Mouse (Mus musculus) midbrain, embryonic 12.5 days (tissue): ENCODE data around the gene Cand1. TPM values are rescaled to one million over a fixed set of nuclear protein-coding genes. Genes with fewer than 3 reads are reported as not detected.

Experiments
- ATAC-seq: fragments of 200-750 bp; cut with Nextera tagmentation; 2 replicates; pipeline ENCODE4 v1.8.0; 2017; ENCODE audit warnings: low read depth, moderate TSS enrichment, moderate library complexity; ENCODE audit not compliant: low FRiP score
- H3K27ac ChIP-seq: fragments of 300-500 bp; sonication (generic); replicated peaks from 2 replicates; pipeline ENCODE4 v1.5.1; 2016; ENCODE audit warnings: mild to moderate bottlenecking
- H3K27me3 ChIP-seq: fragments of 300-500 bp; sonication (generic); 2 replicates; pipeline ENCODE4 v1.6.1; 2016; ENCODE audit warnings: mild to moderate bottlenecking
- H3K36me3 ChIP-seq: fragments of 300-500 bp; sonication (generic); 2 replicates; pipeline ENCODE4 v1.6.1; 2016
- H3K4me1 ChIP-seq: fragments of 300-500 bp; sonication (generic); 2 replicates; pipeline ENCODE4 v1.6.1; 2016
- H3K4me2 ChIP-seq: fragments of 300-500 bp; sonication (generic); replicated peaks from 2 replicates; pipeline ENCODE4 v1.6.1; 2016; ENCODE audit warnings: mild to moderate bottlenecking, moderate library complexity
- H3K4me3 ChIP-seq: fragments of 300-500 bp; sonication (generic); 2 replicates; pipeline ENCODE4 v1.5.1; 2016; ENCODE audit warnings: mild to moderate bottlenecking
- H3K9ac ChIP-seq: fragments of 300-500 bp; sonication (generic); replicated peaks from 2 replicates; pipeline ENCODE4 v1.6.1; 2016; ENCODE audit warnings: mild to moderate bottlenecking, moderate library complexity
- H3K9me3 ChIP-seq: fragments of 300-500 bp; sonication (generic); 2 replicates; pipeline ENCODE4 v1.6.1; 2016; ENCODE audit warnings: mild to moderate bottlenecking
- WGBS: fragments of 180-500 bp; shearing (Covaris S2); methylation state at CpG from one replicate; pipeline ENCODE4 v1.1.7; 2016; 5-methylcytosine and 5-hydroxymethylcytosine counted together
- polyA plus RNA-seq: library from polyadenylated mRNA; unstranded; fragments of >200 nt; fragmentation: Nextera tagmentation; extraction: Ambion mirVana; gene quantifications from 2 replicates; pipeline ENCODE4 v1.2.1, GENCODE M21; 2016

Gene Cand1
- polyA plus RNA-seq, 1 experiment from 2014 or later, result 100 TPM

DNA sequence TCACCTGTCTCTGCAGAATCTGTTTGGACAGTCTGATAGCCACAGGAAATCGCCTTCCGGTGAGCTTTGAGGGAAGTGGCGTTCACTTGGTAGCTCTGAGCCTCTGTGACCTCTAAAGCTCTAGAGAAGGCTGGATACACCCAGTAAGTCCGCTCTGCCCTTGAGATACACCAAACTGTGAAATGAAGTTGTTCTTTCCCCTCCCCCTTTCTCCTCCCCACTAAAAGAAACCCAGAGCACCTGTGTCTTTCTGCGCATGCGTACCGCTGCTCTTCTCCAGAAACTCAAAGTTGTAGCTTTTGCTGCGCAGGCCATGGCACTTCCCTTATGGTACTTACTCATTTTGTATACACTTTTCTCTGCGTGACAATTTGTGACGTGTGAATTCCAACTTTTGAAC is 74.8 kb downstream of the Cand1 start:
- no peak for ATAC-seq
- no peaks in the 10 kb centered on the region for H3K27me3 ChIP-seq
- no peak overlapping the region for H3K27ac ChIP-seq
- no peak overlapping the region for H3K9ac ChIP-seq
- H3K4me1 ChIP-seq, result no peaks in the 10 kb centered on the region
- no peak overlapping the region for H3K4me2 ChIP-seq
- no peaks in the 10 kb centered on the region for H3K9me3 ChIP-seq
- no peak overlapping the region for H3K4me3 ChIP-seq
- 93% methylated on average over 10 of the region's 10 CpGs for WGBS
- no peaks in the 10 kb centered on the region for H3K36me3 ChIP-seq

DNA sequence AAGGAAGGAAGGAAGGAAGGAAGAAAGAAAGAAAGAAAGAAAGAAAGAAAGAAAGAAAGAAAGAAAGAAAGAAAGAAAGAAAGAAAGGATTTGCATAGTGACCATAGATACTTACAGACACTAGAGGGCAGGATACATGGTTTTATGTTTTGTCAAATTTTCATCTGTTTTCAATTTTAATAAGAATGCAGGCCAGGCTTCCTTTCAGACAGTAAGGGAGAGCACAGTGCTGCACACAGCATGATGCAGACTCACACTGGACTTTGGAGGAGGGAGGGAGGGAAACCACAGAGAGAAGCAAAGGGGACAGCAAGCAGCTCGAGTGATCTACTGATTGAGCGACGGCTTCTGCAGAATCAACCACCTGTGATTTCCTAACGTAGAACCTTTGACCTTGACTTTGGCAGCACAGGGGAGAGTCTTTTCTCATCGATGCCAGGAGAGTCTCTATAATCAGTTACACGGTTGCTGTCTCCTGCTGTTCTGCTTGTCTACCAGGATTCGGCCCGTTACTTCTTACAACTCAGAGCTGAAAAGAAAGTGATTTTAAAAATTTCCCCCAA is 78.0 kb downstream of the Cand1 start:
- no peak overlapping the region for H3K4me2 ChIP-seq
- WGBS, result 75% methylated on average over 8 of the region's 8 CpGs
- ATAC-seq, result no peak
- no peak overlapping the region for H3K9ac ChIP-seq
- no peak overlapping the region for H3K27ac ChIP-seq
- H3K36me3 ChIP-seq, result no peaks in the 10 kb centered on the region
- H3K27me3 ChIP-seq, result no peaks in the 10 kb centered on the region
- no peaks in the 10 kb centered on the region for H3K4me1 ChIP-seq
- H3K4me3 ChIP-seq, result no peak overlapping the region
- H3K9me3 ChIP-seq, result 0 out of 2 replicates have a peak, but pooled peaks cover 5% of the 10 kb centered on the region

DNA sequence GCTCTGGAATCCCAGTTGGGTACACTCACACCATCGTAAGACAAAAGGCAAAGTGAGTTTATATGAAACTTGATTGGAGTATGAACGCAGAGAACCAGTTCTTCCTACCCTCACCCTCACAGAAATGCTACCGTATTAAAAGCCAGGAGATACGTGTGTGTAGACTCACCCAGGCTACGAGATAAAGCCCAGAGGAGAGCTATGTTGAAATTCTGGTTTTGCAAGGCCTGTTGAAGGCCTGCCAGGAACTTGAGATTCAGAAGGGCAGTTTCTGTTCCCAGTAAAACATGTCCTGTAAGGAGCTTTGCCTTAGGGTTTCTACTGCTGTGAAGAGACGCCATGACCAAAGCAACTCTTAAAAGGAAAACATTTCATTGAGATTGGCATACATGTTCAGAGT is 79.7 kb downstream of the Cand1 start:
- Histone ChIP-seq H3K36me3 (no peaks in the 10 kb centered on the region), H3K4me3 (no peak overlapping the region), H3K9me3 (0 out of 2 replicates have a peak, but pooled peaks cover 5% of the 10 kb centered on the region), H3K4me1 (no peaks in the 10 kb centered on the region), H3K9ac (no peak overlapping the region), H3K27me3 (no peaks in the 10 kb centered on the region), H3K27ac (no peak overlapping the region), H3K4me2 (no peak overlapping the region)
- no peak for ATAC-seq
- 90% methylated on average over 6 of the region's 6 CpGs for WGBS

DNA sequence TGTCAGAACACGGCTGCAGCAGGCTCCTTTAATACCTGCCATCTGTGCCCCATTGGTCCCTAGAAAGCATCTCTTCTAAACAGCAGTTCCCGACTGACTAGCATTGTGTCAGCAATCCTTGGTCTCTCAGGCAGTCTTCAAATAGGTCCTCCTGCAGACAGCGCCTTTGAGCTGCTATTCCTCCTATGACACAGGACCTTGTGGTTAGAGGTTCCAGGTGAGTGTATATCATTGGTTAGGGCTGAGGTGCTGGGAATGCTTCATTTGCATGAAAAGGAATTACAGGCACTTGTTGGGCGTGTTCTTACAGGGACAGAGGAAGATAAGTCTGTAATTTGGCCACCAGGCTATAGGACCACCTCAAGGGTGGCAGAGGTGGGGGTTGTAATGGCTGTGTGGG is 90.6 kb downstream of the Cand1 start:
- Histone ChIP-seq H3K9ac (no peak overlapping the region), H3K4me2 (no peak overlapping the region), H3K36me3 (no peaks in the 10 kb centered on the region), H3K4me3 (no peak overlapping the region), H3K27ac (no peak overlapping the region), H3K27me3 (no peaks in the 10 kb centered on the region), H3K9me3 (no peaks in the 10 kb centered on the region), H3K4me1 (no peaks in the 10 kb centered on the region)
- no peak for ATAC-seq
- WGBS, result 73% methylated on average over 4 of the region's 4 CpGs

Other genes starting within 250 kb of the Cand1 start
- gene Grip1, start 213.8 kb upstream of the Cand1 start, polyA plus RNA-seq, result 12.7 and 13.1 TPM in 2 replicates